ENCODE assay signal across 19 mouse cellular contexts in the genomic region with DNA sequence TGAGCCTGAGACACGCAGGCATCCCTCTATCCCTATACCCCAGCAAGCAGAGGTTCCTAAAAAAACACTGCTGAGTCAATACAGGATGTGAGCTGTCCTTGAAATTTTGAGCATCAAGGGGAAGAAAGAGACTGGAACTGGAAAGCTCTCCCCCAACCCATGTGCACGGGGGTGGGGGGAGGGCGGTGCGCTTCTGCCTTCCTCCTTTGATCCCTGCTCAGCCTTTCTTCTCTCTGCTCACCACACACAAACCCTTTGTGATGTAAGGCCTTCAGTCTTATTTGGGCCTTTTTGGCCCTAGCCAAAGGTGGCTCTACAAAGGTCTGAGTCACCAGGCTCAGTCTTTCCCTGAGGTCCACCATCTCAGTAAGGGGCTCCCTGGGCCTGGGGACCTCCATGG. TPM values are rescaled to one million over a fixed set of nuclear protein-coding genes. Genes with fewer than 3 reads are reported as not detected.
DNase-seq lines count a peak whose midpoint lies in the region; TF ChIP-seq lines count a peak whose summit lies in the region.
"Had no signal": no experiment of that assay in that cellular context is flagged by ENCODE, and none has a peak within 500 bp of the region (broad histone marks: within the 10 kb centered on the region; RNA-seq: fewer than 3 reads in every experiment).

No protein-coding gene starts in this region.

- TF ChIP-seq POLR2A in heart, adult 2 months (IDR thresholded peaks at IDR 0.05; ENCODE audit: insufficient read depth, low read depth, low read length): no peak

- H3K27ac ChIP-seq in left cerebral cortex, adult 2 months: peak overlapping the region; percentile 69
- H3K27ac ChIP-seq in macrophage: peak overlapping the region; percentile 48
- H3K27ac ChIP-seq in heart, adult 2 months: no peak overlapping the region
- H3K27ac ChIP-seq: gastrocnemius, adult 2 months; heart, embryonic 15.5 days; stomach, postnatal 0 days had no signal

- no peaks in the 10 kb centered on the region for H3K27me3 ChIP-seq in heart, adult 2 months (ENCODE audit: control insufficient read depth, insufficient read depth, low read length)
- H3K27me3 ChIP-seq: heart, embryonic 15.5 days; Patski had no signal

- DNase-seq in adrenal gland, adult 2 months: peak; percentile 50
- DNase-seq in adrenal gland, adult 18-20 months (ENCODE audit: low spot score in 2 of 2): no peak
- no peak for DNase-seq in left cerebral cortex, adult 2 months (ENCODE audit: extremely low spot score in 1 of 2, low spot score in 2 of 2)
- no peak for DNase-seq in left cerebral cortex, postnatal 4 days
- peak; percentile 86 for DNase-seq in ZHBTc4 (ENCODE audit: low read depth, low spot score)
- no peak for DNase-seq in spleen, adult 18-20 months
- DNase-seq in heart, adult 2 months: no peak
- DNase-seq: cerebellum, postnatal 14 days; gastrocnemius, adult 2 months; heart, adult 18-20 months; kidney, adult 2 months; lung, adult 2 months; midbrain, embryonic 14.5 days; right cerebral cortex, postnatal 14 days had no signal

- no peak overlapping the region for H3K4me3 ChIP-seq in left cerebral cortex, adult 2 months
- no peak overlapping the region for H3K4me3 ChIP-seq in macrophage (ENCODE audit: inconsistent target)
- no peak overlapping the region for H3K4me3 ChIP-seq in heart, adult 2 months
- H3K4me3 ChIP-seq: gastrocnemius, adult 2 months; heart, embryonic 15.5 days; myocyte had no signal

- intact Hi-C loops in left cerebral cortex, adult 2 months (cut with DNase I): no loop called here
- intact Hi-C loops in left cerebral cortex, postnatal 4 days (cut with DNase I): no loop called here
- intact Hi-C loops in heart, adult 2 months (cut with DNase I): no loop called here

- no peaks in the 10 kb centered on the region for H3K36me3 ChIP-seq in macrophage (ENCODE audit: inconsistent target)
- H3K36me3 ChIP-seq in heart, adult 2 months (ENCODE audit: control insufficient read depth, insufficient read depth, low read length): no peaks in the 10 kb centered on the region
- H3K36me3 ChIP-seq: heart, embryonic 15.5 days had no signal

- H3K9ac ChIP-seq in heart, adult 2 months (ENCODE audit: low read depth, low read length): no peak overlapping the region
- H3K9ac ChIP-seq: heart, embryonic 15.5 days had no signal

- no peak for TF ChIP-seq EP300 in heart, adult 2 months (IDR thresholded peaks at IDR 0.05; ENCODE audit: insufficient read depth, low read depth, low read length)

- WGBS in macrophage (ENCODE audit: missing documents): 76% methylated on average over 4 of the region's 4 CpGs
- WGBS in heart, adult 2 months: 44% methylated on average over 4 of the region's 4 CpGs

- H3K4me1 ChIP-seq in heart, adult 2 months (ENCODE audit: control insufficient read depth, insufficient read depth, low read length): no peaks in the 10 kb centered on the region
- H3K4me1 ChIP-seq: heart, embryonic 15.5 days had no signal

- peaks cover 97% of the 10 kb centered on the region for H3K79me2 ChIP-seq in macrophage (ENCODE audit: inconsistent target)
- H3K79me2 ChIP-seq in heart, adult 2 months (replicated peaks; ENCODE audit: control insufficient read depth, insufficient read depth, low read length): no peaks in the 10 kb centered on the region

- no peak for TF ChIP-seq CTCF in left cerebral cortex, adult 2 months (IDR thresholded peaks at IDR 0.05)
- no peak for TF ChIP-seq CTCF in heart, adult 2 months (IDR thresholded peaks at IDR 0.05)

RNA-seq across cellular contexts. Expression of a gene that starts 59.9 kb away (rescaled TPM):
- 10 to 100 TPM; 46.2 to 76.2 TPM for total RNA-seq in adrenal gland, adult 2 months (2021)
- polyA plus RNA-seq in adrenal gland, adult 2 months (2012; rRNA removed): 47.7 and 49.6 TPM in 2 replicates
- 10 to 100 TPM; 55.4 to 56.2 TPM for total RNA-seq in adrenal gland, adult 18-20 months (2021)
- 100 to 1,000 TPM; 436 to 450 TPM for total RNA-seq in left cerebral cortex, adult 2 months (2021)
- total RNA-seq in left cerebral cortex, postnatal 4 days (2021): 100 to 1,000 TPM; 267 to 280 TPM
- total RNA-seq in macrophage (2018; cell fraction: chromatin; rRNA removed): 1,000 to 10,000 TPM in 3 of 26 experiments, 100 to 1,000 TPM in 23; 385 to 3,736 (median 481) TPM
- 100 to 1,000 TPM; 135 to 283 (median 184) TPM for total RNA-seq in macrophage (2018; cell fraction: cytosol; rRNA removed)
- total RNA-seq in macrophage (2018; cell fraction: nucleus; rRNA removed): 1,000 to 10,000 TPM in 1 of 26 experiments, 100 to 1,000 TPM in 25; 247 to 1,640 (median 305) TPM
- polyA plus RNA-seq in macrophage (2018): 100 to 138 TPM (median 115 TPM) in 3 replicates
- 10 to 100 TPM; 23.4 to 32.2 TPM for total RNA-seq in heart, adult 2 months (2021)
- polyA plus RNA-seq in heart, adult 2 months (2012; rRNA removed): 26.6 and 37.5 TPM in 2 replicates

Comparison
In these comparisons a context has a peak if more than half of its experiments do, and no peak if none do; other contexts are left out.
1. DNase-seq: peak in adrenal gland, adult 2 months (single experiment) and ZHBTc4 (single experiment); none in adrenal gland, adult 18-20 months (0 of 2), left cerebral cortex, adult 2 months (0 of 2), left cerebral cortex, postnatal 4 days (single experiment), spleen, adult 18-20 months (0 of 2) and heart, adult 2 months (0 of 2).